Mouse (Mus musculus) C2C12 (cell line): Measurements from ENCODE around the gene Yae1d1. TPM values are rescaled to one million over a fixed set of nuclear protein-coding genes. Genes with fewer than 3 reads are reported as not detected.
A peak's percentile ranks its signal among the peaks of the same experiment; 100 is the strongest.
"Not testable (repeated sequence)": the region's sequence is repeated elsewhere in the genome, so short reads cannot be mapped to it uniquely, and the experiment has no call there.

Experiments used
- H3K27me3 ChIP-seq: one replicate; pipeline ENCODE4 v1.6.1; 2011; ENCODE audit not compliant: control insufficient read depth, insufficient read depth, insufficient read length
- H3K36me3 ChIP-seq: one replicate; pipeline ENCODE4 v1.6.1; 2011; ENCODE audit not compliant: control insufficient read depth, insufficient read depth
- H3K4me3 ChIP-seq: one replicate; pipeline ENCODE4 v1.5.1; 2011; ENCODE audit warnings: mild to moderate bottlenecking, control low read depth; ENCODE audit not compliant: poor library complexity, insufficient read depth, severe bottlenecking
- H3K79me2 ChIP-seq: one replicate; pipeline ENCODE4 v1.6.1; 2011; ENCODE audit not compliant: control insufficient read depth, insufficient read depth
- H3K79me3 ChIP-seq: one replicate; pipeline ENCODE4 v1.6.1; 2011; ENCODE audit warnings: low read depth, control low read depth
- H3ac ChIP-seq: one replicate; pipeline ENCODE3; 2011; ENCODE audit warnings: low read depth; ENCODE audit not compliant: control insufficient read depth, insufficient read length
- CEBPB ChIP-seq: IDR thresholded peaks from one replicate; pipeline ENCODE4 v1.6.1; 2011; ENCODE audit warnings: low read depth, mild to moderate bottlenecking, control low read depth, moderate library complexity
- CTCF ChIP-seq: IDR thresholded peaks from one replicate; pipeline ENCODE4 v1.5.1; 2011; ENCODE audit not compliant: control insufficient read depth, insufficient read depth, insufficient read length
- FOSL1 ChIP-seq: IDR thresholded peaks from one replicate; pipeline ENCODE4 v1.8.0; 2011; ENCODE audit warnings: mild to moderate bottlenecking, low read length; ENCODE audit not compliant: poor library complexity, insufficient read depth, severe bottlenecking
- MAX ChIP-seq: IDR thresholded peaks from one replicate; pipeline ENCODE4 v1.6.1; 2011; ENCODE audit warnings: mild to moderate bottlenecking, control low read depth
- MYOD1 ChIP-seq: IDR thresholded peaks from one replicate; pipeline ENCODE4 v1.6.1; 2011; ENCODE audit warnings: low read depth; ENCODE audit not compliant: control insufficient read depth, insufficient read length
- MYOG ChIP-seq: IDR thresholded peaks from one replicate; pipeline ENCODE4 v1.6.1; 2011; ENCODE audit not compliant: control insufficient read depth, insufficient read length; ENCODE audit errors: extremely low read depth
- USF1 ChIP-seq: IDR thresholded peaks from one replicate; pipeline ENCODE4 v1.6.1; 2011; ENCODE audit warnings: low read depth, mild to moderate bottlenecking, control low read depth, moderate library complexity
- polyA plus RNA-seq: library from polyadenylated mRNA; unstranded; fragments of >200 nt; fragmentation: generic; extraction: Trizol; gene quantifications from one replicate; pipeline ENCODE4 v1.2.1, GENCODE M21; 2012; ENCODE audit warnings: missing spikeins

Yae1d1 gene
- polyA plus RNA-seq, 1 experiment = 18.2 TPM

GRCm38 (mm10) chr13:17974734-17975133, 18.4 kb downstream of the Yae1d1 start:
- H3K27me3 ChIP-seq = no peaks in the 10 kb centered on the region
- no peaks in the 10 kb centered on the region for H3K79me3 ChIP-seq
- H3ac ChIP-seq = no peak overlapping the region
- H3K36me3 ChIP-seq = no peaks in the 10 kb centered on the region
- TF ChIP-seq CEBPB = no peak
- TF ChIP-seq USF1 = no peak
- no peak for TF ChIP-seq MYOG
- no peak for TF ChIP-seq CTCF
- no peak overlapping the region for H3K4me3 ChIP-seq
- H3K79me2 ChIP-seq = no peaks in the 10 kb centered on the region

DNA sequence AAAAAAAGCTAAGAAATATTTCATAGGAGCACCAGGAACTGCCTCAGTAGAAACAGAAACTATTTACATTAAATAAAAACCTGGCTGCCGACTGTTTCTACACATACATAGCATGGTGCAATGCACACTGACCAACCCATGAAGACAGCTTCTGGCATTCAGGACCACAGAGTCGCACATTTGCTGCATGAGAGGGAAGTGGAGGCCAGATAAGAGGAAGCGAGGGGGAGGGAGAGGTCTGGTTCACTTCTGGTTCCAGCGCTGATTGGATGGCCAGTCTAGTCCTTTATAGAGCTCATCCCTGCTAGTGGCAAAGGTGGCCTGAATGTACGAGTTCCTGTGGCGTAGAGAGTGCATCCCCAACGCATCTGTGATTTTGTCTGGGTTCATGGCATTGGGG, 32.5 kb downstream of the Yae1d1 start:
- H3K79me2 ChIP-seq = no peaks in the 10 kb centered on the region
- TF ChIP-seq USF1 = no peak
- no peak for TF ChIP-seq CEBPB
- no peak for TF ChIP-seq CTCF
- TF ChIP-seq MYOG = no peak
- no peak for TF ChIP-seq FOSL1
- no peak for TF ChIP-seq MAX
- TF ChIP-seq MYOD1 = no peak
- H3K36me3 ChIP-seq = no peaks in the 10 kb centered on the region
- H3K4me3 ChIP-seq = no peak overlapping the region
- no peaks in the 10 kb centered on the region for H3K79me3 ChIP-seq
- no peak overlapping the region for H3ac ChIP-seq
- no peaks in the 10 kb centered on the region for H3K27me3 ChIP-seq

- Histone ChIP-seq H3K27me3 (no peaks in the 10 kb centered on the region), H3K4me3 (no peak overlapping the region), H3K79me2 (no peaks in the 10 kb centered on the region), H3K36me3 (no peaks in the 10 kb centered on the region), H3K79me3 (no peaks in the 10 kb centered on the region), H3ac (no peak overlapping the region)
- no peak for TF ChIP-seq MYOD1
- no peak for TF ChIP-seq MYOG
- no peak for TF ChIP-seq FOSL1
- TF ChIP-seq CEBPB = no peak
- TF ChIP-seq MAX = no peak
- no peak for TF ChIP-seq USF1
- TF ChIP-seq CTCF = no peak
Measured at GRCm38 (mm10) chr13:17954282-17954681, 38.9 kb downstream of the Yae1d1 start.

DNA sequence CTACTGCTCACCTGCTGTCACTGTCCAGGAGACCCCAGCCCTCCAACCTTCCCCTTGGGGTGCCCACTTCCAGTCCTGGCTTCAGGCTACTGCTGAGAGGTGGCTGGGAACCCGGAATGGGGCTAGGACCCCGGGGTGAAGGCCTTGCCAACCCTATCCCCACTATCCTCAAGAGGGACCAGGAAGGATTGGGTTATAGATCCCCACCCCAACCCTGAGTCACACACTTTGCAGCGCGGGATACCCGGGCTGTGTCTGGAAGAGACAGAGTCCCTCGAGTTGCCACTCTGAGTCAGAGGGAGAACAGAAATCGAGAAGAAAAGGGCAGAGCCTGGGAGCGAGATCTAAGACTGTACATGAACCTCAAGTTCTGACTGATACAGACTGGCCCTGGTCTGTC, 42.6 kb downstream of the Yae1d1 start:
- H3K79me2 ChIP-seq, H3K36me3 ChIP-seq, H3K79me3 ChIP-seq, H3K27me3 ChIP-seq, H3ac ChIP-seq, H3K4me3 ChIP-seq: not testable (repeated sequence)

DNA sequence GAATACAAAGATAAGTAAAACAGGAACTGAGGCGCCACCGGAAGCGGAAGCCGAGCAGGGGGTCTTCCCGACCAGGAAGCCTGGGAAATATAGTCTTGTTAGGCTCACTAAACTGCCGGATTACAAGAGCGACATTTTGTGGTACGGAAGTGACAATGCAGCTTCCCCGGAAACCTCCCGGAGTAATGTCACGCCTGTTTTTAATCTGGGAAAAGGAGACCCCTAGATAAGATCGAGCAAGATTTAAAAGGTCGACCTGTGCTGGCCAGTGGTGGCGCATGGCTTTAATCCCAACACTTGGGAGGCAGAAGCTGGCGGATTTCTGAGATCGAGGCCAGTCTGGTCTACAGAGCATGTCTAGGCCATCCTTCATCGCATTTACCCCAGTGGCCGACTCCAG, 43.6 kb downstream of the Yae1d1 start:
- TF ChIP-seq CTCF (no peak), CEBPB (no peak), MYOG (no peak), MAX (no peak), FOSL1 (no peak), USF1 (no peak), MYOD1 (no peak)
- H3K79me3 ChIP-seq = no peaks in the 10 kb centered on the region
- no peaks in the 10 kb centered on the region for H3K27me3 ChIP-seq
- H3K79me2 ChIP-seq = peaks cover 10% of the 10 kb centered on the region
- no peak overlapping the region for H3K4me3 ChIP-seq
- H3ac ChIP-seq = no peak overlapping the region
- H3K36me3 ChIP-seq = no peaks in the 10 kb centered on the region

DNA sequence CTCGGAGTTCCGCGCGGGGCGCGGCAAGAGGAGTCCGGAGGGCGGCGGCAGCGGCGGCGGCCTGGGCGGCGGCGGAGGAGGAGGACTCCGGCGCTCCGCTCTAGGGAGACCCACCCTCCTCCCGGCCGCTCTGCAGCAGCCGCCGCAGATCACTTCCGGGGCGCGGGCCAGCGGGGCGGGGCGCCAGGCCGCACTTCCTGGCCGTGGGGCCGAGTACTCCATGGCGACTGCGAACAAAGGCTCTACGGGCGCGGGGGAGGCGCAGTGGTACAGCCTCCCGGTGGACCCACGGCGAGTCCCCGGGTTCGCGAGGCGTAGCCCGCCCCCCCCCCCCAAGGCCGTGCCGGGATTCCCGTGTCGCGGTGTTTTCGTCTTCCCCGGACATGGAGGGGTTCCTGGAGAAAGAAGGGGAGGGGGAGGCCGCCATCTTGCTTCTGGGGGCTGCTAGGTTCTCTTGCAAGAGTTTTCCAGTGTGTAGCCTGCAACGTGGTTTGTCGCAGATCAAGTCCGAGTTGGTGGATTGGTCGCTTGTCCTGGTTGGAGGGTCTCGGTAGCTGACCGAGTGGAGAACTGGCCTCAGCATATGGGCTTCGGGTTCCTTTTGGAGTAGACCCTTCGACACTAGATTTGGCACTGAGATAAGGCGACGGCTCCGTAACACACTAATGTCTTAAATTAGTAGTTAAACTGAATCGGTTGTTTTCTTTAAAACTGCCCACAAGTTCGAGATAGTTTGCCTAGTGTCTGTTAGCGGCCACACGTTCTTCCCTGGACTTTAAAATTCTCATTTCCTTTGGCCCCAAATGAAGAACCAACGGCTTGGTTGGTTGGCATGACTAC, 48.9 kb downstream of the Yae1d1 start, which contains the start of gene Rala:
Rala (minus strand) TSS at position 162 of the 840 bp plus-strand sequence.
- TF ChIP-seq MAX (peak; percentile 27), USF1 (no peak), FOSL1 (no peak)
- H3K79me3 ChIP-seq = peaks cover 43% of the 10 kb centered on the region
- H3K36me3 ChIP-seq = no peaks in the 10 kb centered on the region
- H3K79me2 ChIP-seq = peaks cover 58% of the 10 kb centered on the region
- no peaks in the 10 kb centered on the region for H3K27me3 ChIP-seq
- peak within 1 kb of the TSS; percentile 84 for H3ac ChIP-seq
- H3K4me3 ChIP-seq = peak within 1 kb of the TSS; percentile 65
